Mouse (Mus musculus) stomach, postnatal 0 days (tissue): ENCODE measurements at regions not wholly inside any gene's neighbourhood (a gene's known extent, or its start where the extent isn't known, plus 50 kb on each side); places are given as distances from the start of the nearest gene placed in this dataset.

ENCODE experiments used
- CTCF ChIP-seq: IDR thresholded peaks from 2 replicates; pipeline ENCODE4 v1.5.1; 2016; ENCODE audit warnings: antibody characterized with exemption, low read depth, mild to moderate bottlenecking, moderate library complexity
- EP300 ChIP-seq: optimal IDR thresholded peaks from 2 replicates; pipeline ENCODE3; 2016; ENCODE audit warnings: antibody characterized with exemption

- TF ChIP-seq CTCF (no peak), EP300 (no peak)
Observed at GRCm38 (mm10) chr13:35233636-35234035, 206.7 kb upstream of the Eci2 start.
